Mouse (Mus musculus) heart, postnatal 0 days (tissue): ENCODE data around the gene Tmem204.
"Not testable (repeated sequence)": the region's sequence is repeated elsewhere in the genome, so short reads cannot be mapped to it uniquely, and the experiment has no call there.

ENCODE experiments used
- CTCF ChIP-seq: IDR thresholded peaks from 2 replicates; pipeline ENCODE4 v1.5.1; 2016; ENCODE audit warnings: antibody characterized with exemption, control low read depth, low read depth
- EP300 ChIP-seq: IDR thresholded peaks from 2 replicates; pipeline ENCODE4 v1.6.1; 2016; ENCODE audit warnings: antibody characterized with exemption, low read depth

GRCm38 (mm10) chr17:25125442-25126060, 42.2 kb upstream of the Tmem204 start:
- TF ChIP-seq CTCF, EP300: not testable (repeated sequence)
